Mouse (Mus musculus) yolk sac, embryonic 10.5 days (tissue): Measurements from ENCODE around the gene Ikzf3.

ENCODE experiments used
- DNase-seq: peaks from one replicate; pipeline ENCODE4 v3.0.0-alpha.2; 2017; ENCODE audit warnings: low spot score

The Ikzf3 gene

GRCm38 (mm10) chr11:98512881-98513280 is 33.0 kb downstream of the Ikzf3 start:
- no peak for DNase-seq

GRCm38 (mm10) chr11:98510125-98510524 is 35.7 kb downstream of the Ikzf3 start:
- DNase-seq: no peak

GRCm38 (mm10) chr11:98509434-98509833 is 36.4 kb downstream of the Ikzf3 start:
- no peak for DNase-seq

- no peak for DNase-seq
Measured at GRCm38 (mm10) chr11:98504926-98505325, 40.9 kb downstream of the Ikzf3 start.

- no peak for DNase-seq
Measured at GRCm38 (mm10) chr11:98497388-98498288, 48.2 kb downstream of the Ikzf3 start.

GRCm38 (mm10) chr11:98495176-98495719 is 50.6 kb downstream of the Ikzf3 start:
- no peak for DNase-seq

GRCm38 (mm10) chr11:98493394-98493793 is 52.4 kb downstream of the Ikzf3 start:
- no peak for DNase-seq

- DNase-seq: no peak
Measured at GRCm38 (mm10) chr11:98492959-98493358, 52.9 kb downstream of the Ikzf3 start.

GRCm38 (mm10) chr11:98491571-98491970 is 54.3 kb downstream of the Ikzf3 start:
- DNase-seq: no peak

GRCm38 (mm10) chr11:98488540-98489234 is 57.1 kb downstream of the Ikzf3 start:
- DNase-seq: no peak

- no peak for DNase-seq
Measured at GRCm38 (mm10) chr11:98487526-98488040, 58.2 kb downstream of the Ikzf3 start.

GRCm38 (mm10) chr11:98485749-98486148 is 60.1 kb downstream of the Ikzf3 start:
- no peak for DNase-seq

GRCm38 (mm10) chr11:98482067-98482466 is 63.8 kb downstream of the Ikzf3 start:
- DNase-seq: no peak

GRCm38 (mm10) chr11:98481231-98481630 is 64.6 kb downstream of the Ikzf3 start:
- DNase-seq: no peak

- DNase-seq: no peak
Measured at GRCm38 (mm10) chr11:98479940-98480497, 65.8 kb downstream of the Ikzf3 start.

GRCm38 (mm10) chr11:98479026-98479939 is 66.5 kb downstream of the Ikzf3 start:
- DNase-seq: no peak

GRCm38 (mm10) chr11:98477011-98477701 is 68.7 kb downstream of the Ikzf3 start:
- no peak for DNase-seq

GRCm38 (mm10) chr11:98476434-98476807 is 69.4 kb downstream of the Ikzf3 start:
- DNase-seq: no peak

- no peak for DNase-seq
Measured at GRCm38 (mm10) chr11:98475630-98476433, 70.0 kb downstream of the Ikzf3 start.

- DNase-seq: no peak
Measured at GRCm38 (mm10) chr11:98474967-98475366, 70.9 kb downstream of the Ikzf3 start.
